Mouse (Mus musculus): Measurements from ENCODE around the gene Gpc2. TPM values are rescaled to one million over a fixed set of nuclear protein-coding genes. Genes with fewer than 3 reads are reported as not detected.

Gene Gpc2
- total RNA-seq, 2 experiments from 2014 or later = not detected

DNA sequence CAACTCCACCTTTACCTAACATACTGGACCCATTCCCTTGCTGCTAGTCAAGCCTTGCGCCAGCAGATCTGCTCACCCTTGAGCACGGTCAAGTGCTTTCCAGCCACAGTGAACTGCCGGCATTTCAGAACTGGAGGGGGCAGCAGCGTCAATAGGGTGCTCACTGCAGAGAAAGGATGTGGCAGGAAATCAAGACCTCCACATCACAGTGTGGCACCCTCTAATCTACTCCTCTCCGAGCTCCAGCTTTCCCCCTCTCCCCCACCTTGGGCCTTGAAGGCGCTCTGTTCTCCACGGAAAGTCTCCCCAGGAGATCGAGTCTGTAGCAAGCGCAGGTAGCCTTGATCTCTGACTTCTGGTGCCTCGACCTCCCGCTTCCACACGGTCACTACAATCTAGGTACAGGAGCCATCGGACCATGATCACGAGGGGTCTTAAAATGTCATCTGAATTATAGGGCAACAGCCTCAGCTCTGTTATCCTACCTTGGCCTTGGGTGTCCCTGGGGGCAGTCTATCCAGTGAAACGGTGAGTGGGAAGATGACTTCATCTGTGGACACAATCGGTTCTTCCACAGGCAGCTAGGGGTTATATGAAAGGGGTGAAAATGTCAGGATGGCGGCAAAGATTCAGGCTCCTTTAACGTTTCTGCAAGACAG, 17.1 kb downstream of the Gpc2 start:
- intact Hi-C loops (cut with DNase I) = no loop called here
- no peak for DNase-seq

DNA sequence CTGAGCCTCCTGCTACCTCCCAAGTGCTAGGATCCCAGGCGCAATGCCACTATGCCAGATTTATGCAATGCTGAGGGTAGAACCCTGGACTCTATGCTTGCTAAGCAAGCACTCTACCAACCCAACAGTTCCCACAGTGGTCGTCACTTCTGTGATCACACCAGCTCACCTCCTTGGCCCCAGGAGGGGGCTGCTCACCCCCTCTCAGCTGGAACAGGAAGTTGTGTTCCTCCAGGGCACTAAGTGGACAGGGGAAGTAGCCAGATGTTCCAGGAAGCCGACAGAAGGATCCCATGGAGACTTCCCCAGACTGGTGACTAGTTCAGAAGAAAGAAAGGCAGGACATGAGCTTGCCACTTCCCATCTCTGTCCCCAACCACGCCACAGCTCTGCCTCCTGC, 17.8 kb downstream of the Gpc2 start:
- intact Hi-C loops (cut with DNase I) = no loop called here
- no peak for DNase-seq

DNA sequence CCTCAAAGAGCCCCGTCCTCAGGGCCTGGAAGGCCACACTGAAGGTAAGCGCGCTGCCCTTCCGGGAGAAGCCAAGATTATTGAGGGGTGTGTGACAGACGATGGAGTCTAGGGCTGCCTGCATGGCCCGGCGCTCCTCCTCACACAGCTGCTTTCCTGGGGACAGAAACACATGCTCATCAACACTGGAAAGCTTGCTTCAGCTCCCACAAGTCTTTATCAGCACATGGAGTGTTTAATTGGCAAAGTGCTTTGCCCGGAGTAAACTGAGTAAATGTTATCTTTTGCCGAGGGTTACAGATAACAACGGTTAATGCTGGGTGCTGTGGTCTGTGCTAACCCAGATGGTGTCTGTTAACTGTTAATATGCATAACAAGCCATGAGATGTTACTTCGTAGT, 19.0 kb downstream of the Gpc2 start:
- intact Hi-C loops (cut with DNase I) = no loop called here

DNA sequence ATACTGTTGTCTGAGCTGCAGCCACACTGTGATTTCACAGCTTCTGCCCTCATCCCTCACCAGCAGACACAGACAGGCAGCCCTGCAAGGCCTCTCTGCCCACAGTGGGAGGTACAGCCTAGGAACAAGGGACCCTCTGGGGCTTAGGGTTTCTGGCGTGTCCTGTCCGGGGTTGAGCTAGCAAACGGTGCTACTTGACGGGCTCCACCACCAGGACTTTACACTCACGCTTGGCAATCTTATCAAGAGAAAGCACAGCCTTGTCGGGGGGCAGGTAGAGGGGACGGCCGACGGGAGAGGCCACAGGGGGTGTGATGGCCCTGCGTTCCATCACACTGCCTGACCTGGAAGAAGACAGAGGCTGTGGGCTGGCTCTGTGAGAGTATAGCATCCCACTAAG, 19.8 kb downstream of the Gpc2 start:
- intact Hi-C loops (cut with DNase I) = no loop called here
- no peak for DNase-seq

More for the DNA sequence above, 19.0 kb downstream of the Gpc2 start:
- DNase-seq = no peak

DNA sequence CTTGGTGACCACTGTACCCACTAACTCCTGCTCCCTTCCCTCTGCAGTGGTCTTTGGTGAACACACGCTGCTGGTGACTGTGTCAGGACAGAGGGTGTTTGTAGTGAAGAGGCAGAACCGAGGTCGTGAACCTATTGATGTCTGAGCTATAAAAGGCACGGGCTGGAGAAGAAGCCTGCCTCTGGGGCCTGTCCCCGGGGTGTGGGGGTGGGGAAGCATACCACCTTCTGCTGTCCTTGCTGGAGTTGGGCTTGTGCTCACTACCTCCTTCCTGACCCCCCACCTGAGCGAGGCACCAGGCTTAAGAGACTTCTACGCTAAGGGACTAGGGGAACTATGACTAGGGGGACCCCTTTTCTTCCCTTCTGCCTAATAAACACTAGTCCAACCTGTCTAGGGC, 20.8 kb downstream of the Gpc2 start:
- intact Hi-C loops (cut with DNase I) = no loop called here
- no peak for DNase-seq

DNA sequence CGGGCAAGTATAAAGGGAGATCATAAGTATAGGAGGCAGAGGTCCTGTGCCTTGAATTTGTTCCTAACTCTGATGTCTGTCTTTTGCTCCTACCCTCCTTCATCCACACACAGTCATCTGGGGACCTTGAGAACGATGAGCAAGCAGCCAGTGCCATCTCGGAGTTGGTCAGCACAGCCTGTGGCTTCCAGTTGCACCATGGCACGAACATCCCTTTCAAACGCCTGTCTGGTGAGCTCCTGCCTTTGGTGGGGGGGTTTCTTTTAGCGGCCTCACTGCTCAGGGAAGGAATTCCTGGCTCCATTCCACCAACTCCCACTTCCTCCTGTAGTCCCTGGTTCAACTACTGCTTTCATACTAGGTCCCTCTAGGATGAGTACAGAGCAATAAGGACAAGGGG, 21.3 kb downstream of the Gpc2 start:
- DNase-seq = no peak
- intact Hi-C loops (cut with DNase I) = no loop called here

DNA sequence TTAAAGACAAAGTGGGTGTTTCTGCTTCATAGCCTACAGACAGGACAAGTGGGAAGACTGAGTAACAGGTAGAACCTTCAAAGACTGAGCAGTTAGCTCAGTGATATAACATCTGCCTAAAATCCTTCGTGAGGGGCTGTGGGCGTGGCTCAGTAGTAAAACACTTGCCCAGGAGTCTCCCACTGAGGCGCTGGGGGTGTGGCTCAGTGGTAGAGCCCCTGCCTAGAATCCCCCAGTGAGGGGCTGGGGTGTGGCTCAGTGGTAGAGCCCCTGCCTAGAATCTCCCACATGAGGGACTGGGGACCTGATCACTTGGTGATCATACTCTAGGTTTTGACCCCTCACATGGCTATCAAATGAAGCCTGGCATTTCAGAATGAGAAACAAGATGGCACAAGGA, 21.7 kb downstream of the Gpc2 start:
- intact Hi-C loops (cut with DNase I) = no loop called here
- DNase-seq = no peak

DNA sequence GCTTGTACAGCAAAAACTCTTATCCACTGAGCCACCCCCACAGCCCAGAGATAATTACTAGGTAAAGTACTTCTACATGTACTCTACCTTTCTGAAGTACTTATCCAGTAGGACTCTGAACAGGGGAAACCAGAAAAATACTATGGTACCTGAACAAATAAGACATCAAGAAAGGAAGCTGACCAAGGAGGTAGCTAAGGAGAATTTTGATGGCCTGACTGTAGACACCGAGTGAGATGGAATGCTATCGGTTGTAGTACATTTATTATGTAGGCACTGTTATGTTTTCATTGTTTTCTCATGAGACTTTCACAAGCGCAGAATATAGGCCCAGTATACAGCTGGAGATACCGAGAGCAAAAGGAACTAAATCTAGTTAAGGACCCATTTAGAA, 22.2 kb downstream of the Gpc2 start:
- intact Hi-C loops (cut with DNase I) = no loop called here
- DNase-seq = no peak

DNA sequence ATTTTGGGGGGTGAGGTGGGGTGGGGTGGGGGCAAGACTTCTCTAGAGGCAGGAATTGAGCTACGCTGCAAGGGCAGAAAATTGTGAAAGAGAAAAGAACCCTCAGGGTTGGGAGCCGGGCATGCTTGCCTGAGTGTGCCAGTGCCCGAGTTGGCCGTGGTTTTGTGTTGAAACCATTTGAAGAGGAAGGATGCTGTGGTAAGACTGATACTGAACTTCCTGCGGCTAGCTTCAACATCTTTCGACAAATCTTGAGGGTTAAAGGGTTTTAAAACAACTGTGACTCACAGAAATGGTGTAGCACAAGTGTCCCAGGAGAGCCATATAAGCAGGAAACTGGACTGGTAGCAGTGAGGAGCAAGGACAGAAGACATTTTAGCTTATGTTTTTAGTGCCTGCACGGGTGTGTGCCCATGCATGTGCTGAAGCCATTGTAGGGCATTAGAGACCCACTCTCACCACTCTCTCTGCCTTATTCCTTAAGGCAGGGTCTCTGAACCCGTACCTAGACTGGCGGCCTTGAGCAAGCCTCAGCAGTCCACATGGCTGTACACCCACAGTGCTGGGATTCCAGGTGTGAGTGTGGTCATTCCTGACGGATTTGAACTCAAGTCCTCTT, 22.7 kb downstream of the Gpc2 start:
- intact Hi-C loops (cut with DNase I) = no loop called here

DNA sequence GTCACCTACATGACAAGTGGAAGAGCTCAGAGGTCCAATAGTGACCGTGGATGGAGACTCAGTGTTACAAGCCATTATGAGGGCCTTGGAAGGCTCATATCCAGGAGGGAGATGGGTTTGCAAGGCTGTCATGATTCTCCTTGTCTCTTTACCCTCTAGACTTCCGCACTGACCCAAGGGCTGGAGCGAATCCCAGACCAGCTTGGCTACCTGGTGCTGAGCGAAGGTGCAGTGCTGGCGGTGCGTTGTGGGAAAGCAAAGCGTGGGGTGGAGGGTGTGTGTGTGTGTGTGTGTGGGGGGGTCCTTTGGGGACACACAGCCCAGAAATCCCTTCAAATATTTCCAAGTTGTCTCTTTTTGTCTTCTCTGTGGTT, 23.7 kb downstream of the Gpc2 start:
- intact Hi-C loops (cut with DNase I) = no loop called here
- DNase-seq = no peak

More for the DNA sequence above, 22.7 kb downstream of the Gpc2 start:
- no peak for DNase-seq

DNA sequence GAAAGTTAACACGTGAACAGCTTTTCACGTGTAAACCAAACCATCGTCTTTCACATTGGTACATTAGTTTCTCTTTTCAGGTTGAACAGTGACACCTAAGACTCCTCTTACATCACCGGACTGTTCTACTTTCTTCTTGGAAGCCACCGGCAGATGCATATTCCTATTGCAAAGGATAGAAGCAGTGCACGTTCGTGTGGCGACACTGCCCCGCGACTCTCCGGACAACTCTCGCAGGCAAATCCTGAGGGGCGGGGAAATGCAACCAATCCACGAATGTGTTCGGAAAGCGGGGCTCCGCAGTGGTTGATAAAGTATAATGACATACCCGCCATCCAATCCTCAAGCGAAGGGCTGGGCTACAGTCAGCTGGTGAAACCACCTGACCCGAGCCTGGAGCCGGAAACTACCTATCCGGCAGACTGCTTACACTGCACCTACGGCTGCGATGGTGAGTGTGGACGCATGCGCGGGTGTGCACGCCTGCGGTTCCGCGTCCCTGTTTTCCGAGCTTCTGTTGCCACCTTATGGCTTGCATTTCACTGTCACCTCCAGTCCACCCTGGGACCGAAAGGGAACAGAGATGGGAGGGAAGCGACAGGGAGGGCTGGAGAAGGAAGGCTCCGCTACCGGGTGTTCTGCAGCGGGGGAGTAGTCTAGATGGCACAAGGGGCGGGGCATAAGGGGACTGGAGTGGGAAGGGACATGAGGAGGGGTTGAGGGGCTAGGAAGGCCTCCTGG, 24.3 kb downstream of the Gpc2 start, which contains the start of gene Lamtor4:
TSS of gene Lamtor4 (plus strand) at position 130 of the 741 bp plus-strand sequence.
- DNase-seq = peak; percentile 85 to 91
- intact Hi-C loops (cut with DNase I) = no loop called here

DNA sequence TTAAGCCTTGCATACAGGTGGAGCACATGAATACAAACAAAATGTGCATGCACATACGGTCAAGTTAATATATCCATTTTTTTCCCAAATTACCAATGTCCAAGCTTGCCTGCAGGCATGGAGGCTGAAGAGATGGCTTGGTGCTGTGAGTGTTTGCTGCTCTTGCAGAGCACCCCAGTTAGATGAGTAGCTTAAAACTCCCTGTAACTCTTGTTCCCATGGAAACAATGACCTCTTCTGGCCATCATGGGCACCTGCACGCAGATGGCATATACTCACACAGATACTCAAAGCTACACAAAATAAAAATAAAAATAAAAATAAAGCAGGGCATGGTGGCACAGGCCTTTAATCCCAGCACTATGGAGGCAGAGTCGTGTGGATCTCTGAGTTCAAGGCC, 26.7 kb downstream of the Gpc2 start:
- intact Hi-C loops (cut with DNase I) = no loop called here
- no peak for DNase-seq

DNA sequence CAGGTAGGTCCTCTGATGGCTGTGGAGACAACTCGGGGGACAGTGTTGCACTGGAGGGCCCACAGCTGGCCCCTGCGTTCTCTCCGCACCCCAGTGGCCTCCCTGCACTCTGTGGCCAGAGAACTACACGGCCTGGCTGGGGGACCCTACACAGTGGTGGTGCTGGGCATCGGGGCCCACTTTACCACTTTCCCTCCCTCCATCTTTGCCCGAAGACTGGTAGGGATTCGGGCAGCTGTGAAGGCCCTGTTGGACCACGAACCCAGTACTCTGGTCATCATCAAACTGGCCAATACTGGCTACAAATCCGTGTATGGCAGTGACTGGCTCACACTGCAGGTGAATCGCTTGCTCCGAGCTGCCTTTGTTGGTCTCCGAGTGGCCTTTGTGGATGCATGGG, 28.7 kb downstream of the Gpc2 start:
- no peak for DNase-seq
- intact Hi-C loops (cut with DNase I) = no loop called here

DNA sequence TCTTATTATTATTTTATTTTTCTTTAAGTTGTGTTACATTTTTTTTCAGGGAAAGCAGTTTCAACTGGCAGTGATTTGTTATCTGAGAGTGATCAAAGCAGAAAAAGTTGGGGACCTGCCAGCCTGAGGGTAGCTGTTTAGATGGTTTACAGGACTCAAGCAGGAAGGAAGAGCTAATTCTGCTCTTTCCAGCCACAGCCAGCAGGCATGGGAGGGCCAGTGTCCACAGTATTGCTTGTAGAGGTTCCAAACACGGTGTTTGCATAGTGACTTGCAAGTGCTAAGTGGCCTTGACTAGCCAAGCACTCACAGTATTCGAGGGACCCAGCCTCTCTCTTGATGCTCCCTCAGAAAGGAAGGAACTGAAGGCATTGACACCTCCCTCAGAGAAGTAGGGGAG, 38.3 kb downstream of the Gpc2 start:
- intact Hi-C loops (cut with DNase I) = no loop called here
- DNase-seq = no peak

DNA sequence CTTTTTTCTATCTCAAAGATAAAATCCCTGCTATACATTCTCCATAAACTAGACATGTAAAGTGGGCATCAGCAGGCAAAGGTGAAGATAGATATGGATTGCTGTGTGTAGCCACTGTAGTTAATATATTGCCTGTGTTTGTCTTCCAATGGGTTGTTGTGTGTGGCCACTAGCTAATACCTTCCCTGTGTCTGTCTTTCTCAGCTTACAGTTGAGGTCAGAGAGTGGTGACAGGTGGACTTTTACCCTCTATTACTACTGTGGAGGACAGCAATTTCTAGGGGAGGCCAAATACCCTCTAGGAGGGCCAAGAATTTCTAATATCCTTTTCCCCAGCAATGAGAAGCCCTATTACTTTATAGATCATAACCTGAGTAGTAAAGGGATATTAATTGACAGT, 45.6 kb downstream of the Gpc2 start:
- intact Hi-C loops (cut with DNase I) = no loop called here

DNA sequence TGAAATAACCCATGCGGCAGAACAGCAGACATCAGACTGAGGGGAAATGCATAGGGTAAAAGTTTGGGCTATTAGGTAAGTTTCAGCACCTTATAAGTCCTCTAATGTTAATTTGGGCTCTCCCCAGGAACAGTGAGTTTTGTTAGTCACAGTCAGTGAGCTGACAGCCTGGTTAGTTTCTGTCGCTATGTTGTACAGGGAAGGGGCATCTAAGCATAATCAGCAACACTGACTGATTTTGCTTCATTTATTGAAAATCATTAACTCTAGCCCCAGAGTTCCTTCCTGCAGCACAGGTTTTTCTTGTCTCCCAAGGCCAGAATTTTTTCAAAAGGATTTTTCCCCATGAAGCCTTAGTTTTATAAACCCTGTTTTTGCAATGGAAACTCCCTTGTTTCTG, 46.0 kb downstream of the Gpc2 start:
- intact Hi-C loops (cut with DNase I) = no loop called here

More for the DNA sequence above, 45.6 kb downstream of the Gpc2 start:
- no peak for DNase-seq

DNA sequence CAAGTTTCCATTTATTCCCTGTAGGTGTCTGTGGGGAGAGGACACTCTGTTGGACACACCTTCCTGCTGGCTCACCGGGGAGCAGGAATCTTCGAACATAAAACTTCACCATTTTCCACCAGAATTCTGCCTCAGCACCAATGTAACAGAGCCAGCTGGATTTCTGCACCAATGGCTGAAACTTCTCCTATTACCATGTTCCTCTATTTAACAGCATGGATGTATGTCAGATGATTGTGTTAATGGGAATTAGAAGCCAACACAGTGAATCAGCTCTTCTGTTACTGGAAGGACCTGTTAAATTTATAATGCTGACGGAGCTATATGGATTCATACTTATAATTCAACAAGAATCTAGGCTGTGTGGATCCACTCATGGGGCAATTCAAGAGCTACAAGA, 50.3 kb downstream of the Gpc2 start:
- intact Hi-C loops (cut with DNase I) = no loop called here

More for the DNA sequence above, 46.0 kb downstream of the Gpc2 start:
- no peak for DNase-seq

DNA sequence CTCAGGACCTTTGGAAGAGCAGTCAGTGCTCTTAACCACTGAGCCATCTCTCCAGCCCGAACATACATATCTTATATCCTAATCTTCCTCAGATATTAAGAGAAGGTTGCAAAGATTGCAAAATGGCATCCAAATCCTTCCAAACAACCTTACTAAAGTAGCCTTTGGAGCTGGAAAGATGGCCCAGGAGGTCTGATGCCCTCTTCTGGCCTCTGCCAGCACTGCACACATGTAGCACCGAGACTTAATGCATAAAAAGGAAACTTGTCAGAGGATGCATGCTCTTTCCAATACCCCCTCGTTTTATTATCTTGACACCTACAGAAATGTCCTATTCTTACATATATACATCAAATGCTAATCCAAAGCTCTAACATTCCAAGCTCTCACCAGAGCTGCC, 51.8 kb downstream of the Gpc2 start:
- intact Hi-C loops (cut with DNase I) = no loop called here
- DNase-seq = no peak

More for the DNA sequence above, 50.3 kb downstream of the Gpc2 start:
- DNase-seq = no peak

DNA sequence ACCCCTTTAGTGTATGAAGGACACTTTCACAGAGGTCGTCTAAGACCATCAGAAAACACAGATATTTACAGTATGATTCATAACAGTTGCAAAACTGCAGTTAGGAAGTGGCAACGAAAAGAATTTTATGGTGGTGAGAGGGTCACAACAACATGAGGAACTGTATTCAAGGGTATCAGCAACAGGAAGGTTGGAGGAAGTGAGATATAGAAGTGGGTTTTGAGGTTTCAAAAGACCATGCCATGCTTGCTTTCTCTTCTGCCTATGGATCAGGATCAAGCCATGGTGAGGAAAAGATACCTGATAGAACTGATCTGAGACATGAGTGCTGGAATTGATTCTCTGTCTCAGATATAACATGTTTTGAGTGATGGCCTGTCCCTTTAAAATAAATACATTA, 52.4 kb downstream of the Gpc2 start:
- no peak for DNase-seq
- intact Hi-C loops (cut with DNase I) = no loop called here

DNA sequence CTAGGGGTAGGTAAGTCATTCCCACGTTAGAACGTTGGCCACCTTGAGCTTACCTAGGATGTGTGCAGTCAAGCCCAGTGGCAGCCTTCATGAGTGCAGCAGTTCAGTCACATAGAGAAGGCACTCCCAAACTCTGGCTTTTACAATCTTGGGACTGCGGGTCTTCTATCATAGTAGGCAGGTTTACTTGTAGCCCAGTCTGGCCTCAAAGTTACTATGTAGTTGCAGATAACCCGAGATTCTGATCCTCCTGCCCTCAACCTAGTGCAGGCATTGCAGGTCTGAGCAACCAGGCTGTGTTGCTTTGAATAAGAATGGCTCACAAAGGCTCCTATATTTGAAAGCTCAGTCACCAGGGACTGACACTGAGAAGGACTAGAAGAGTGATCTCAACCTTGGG, 53.3 kb downstream of the Gpc2 start:
- DNase-seq = no peak
- intact Hi-C loops (cut with DNase I) = no loop called here

DNA sequence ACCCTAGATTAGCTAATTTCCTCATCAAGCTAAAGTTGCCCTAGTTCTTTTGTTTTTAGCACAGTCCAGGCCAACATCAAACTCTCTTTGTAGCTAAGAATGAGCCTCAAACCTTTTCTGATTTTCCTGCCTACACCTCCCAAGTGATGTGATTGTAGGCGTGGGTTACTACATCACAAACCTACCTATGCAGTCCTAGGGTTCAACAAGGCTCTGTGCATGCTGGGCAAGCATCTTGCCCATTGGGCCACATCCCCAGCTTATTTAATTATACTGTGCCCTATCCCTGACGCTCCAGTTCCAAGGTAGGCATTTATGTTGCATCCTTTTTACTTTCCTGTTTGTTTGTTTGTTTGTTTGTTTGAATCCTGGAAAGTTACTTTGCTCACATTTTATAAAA, 54.1 kb downstream of the Gpc2 start, which contains the start of gene Nxpe5:
TSS of gene Nxpe5 (plus strand) at position 199 of the 400 bp plus-strand sequence.
- intact Hi-C loops (cut with DNase I) = no loop called here

More for the DNA sequence above, 54.1 kb downstream of the Gpc2 start, which contains the start of gene Nxpe5:
- no peak for DNase-seq

Measured in gastrocnemius, postnatal 36 days (tissue).